Mouse (Mus musculus) liver, postnatal 0 days (tissue): ENCODE measurements around the gene Ankrd13a.

Experiments
- CTCF ChIP-seq: sonication (generic); IDR thresholded peaks from 2 replicates; pipeline ENCODE4 v1.5.1; 2016; ENCODE audit warnings: antibody characterized with exemption, low read depth
- EP300 ChIP-seq: IDR thresholded peaks from 2 replicates; pipeline ENCODE4 v1.6.1; 2016; ENCODE audit warnings: antibody characterized with exemption, low read depth, mild to moderate bottlenecking

DNA sequence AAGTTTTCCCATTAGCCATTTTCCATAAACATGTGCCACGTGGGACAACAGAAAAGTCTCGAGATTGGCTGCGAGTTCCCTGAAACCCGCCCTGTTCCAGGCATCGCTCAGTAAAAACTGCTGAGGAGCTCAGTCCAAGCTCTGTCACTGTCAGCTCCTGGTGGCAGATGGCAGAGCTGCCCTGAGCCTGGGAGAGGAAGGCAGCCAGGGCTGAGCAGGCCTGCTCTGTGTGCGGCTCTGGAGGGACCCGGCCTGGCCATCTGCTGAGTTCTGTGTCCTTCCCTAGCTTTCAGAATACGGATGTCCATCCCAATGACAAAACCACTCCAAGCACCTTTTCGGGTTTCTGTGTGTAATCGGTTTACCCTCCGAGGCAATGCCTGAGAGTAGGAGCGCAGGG, 21.1 kb upstream of the Ankrd13a start:
- TF ChIP-seq CTCF: no peak
- TF ChIP-seq EP300: no peak
